Mouse (Mus musculus): Measurements from ENCODE around the gene Psmb5.

DNA sequence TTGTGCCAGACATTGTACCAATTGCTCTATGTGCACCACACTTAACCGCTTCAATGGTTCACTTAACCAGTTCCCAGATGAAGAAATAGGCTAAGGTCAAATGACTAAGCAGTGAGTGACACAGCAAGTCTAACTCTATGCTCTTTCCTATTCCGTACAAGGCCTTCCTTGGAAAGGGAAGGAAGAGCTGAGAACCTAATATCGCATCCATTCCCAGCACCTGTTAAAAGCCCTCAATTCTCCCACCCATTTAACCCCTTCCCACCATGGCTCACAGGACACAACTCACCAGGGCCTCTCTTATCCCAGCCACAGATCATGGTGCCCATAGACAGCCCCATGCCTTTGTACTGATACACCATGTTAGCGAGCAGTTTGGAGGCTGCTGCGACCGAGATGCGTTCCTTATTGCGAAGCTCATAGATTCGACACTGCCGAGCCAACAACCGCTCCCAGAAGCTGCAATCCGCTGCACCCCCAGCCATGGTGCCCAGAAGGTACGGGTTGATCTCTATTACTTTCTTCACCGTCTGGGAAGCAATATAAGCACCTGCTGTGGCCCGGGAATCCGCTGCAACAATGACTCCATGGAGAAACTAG lies 1.5 kb downstream of the Psmb5 start:
- TF ChIP-seq POLR2A (IDR thresholded peaks at IDR 0.05; ENCODE audit: borderline replicate concordance, low read depth, low read length) (no peak), CTCF (IDR thresholded peaks at IDR 0.05; ENCODE audit: low read depth, low read length) (no peak)
